8 mouse cellular contexts compared by ENCODE assay signal in genomic region chr6:126162351-126162758, GRCm38 (mm10). TPM values are rescaled to one million over a fixed set of nuclear protein-coding genes. Genes with fewer than 3 reads are reported as not detected.
DNase-seq lines count a peak whose midpoint lies in the region; ATAC-seq and TF ChIP-seq lines count a peak whose summit lies in the region.

No protein-coding gene starts in this region.

- peak overlapping the region; percentile 47 for H3K27ac ChIP-seq in kidney, adult 2 months (ENCODE audit: insufficient read depth, low read depth, low read length)
- peak overlapping the region; percentile 87 for H3K27ac ChIP-seq in heart, embryonic 10.5 days
- peak overlapping the region; percentile 32 for H3K27ac ChIP-seq in kidney, postnatal 0 days
- no peak overlapping the region for H3K27ac ChIP-seq in midbrain, embryonic 15.5 days

- TF ChIP-seq POLR2A in kidney, adult 2 months (IDR thresholded peaks at IDR 0.05; ENCODE audit: low read depth, low read length): no peak

- H3K9ac ChIP-seq in kidney, postnatal 0 days (ENCODE audit: low read depth, low read length): 0 out of 2 replicates have a peak overlapping the region, but pooled peaks have one; percentile 60
- H3K9ac ChIP-seq in midbrain, embryonic 15.5 days: no peak overlapping the region

- peak overlapping the region; percentile 59 for H3K4me3 ChIP-seq in kidney, adult 2 months (ENCODE audit: insufficient read depth, low read depth, low read length)
- H3K4me3 ChIP-seq in heart, embryonic 10.5 days: peak overlapping the region; percentile 65
- peak overlapping the region; percentile 47 for H3K4me3 ChIP-seq in kidney, postnatal 0 days (replicated peaks; ENCODE audit: low read depth, low read length)
- H3K4me3 ChIP-seq in midbrain, embryonic 15.5 days: peak overlapping the region; percentile 34

- WGBS in kidney, adult 2 months: 18% methylated on average over 10 of the region's 10 CpGs
- WGBS in heart, embryonic 10.5 days: 8% methylated on average over 10 of the region's 10 CpGs
- 3% methylated on average over 9 of the region's 10 CpGs for whole genome bisulfite sequencing in kidney, postnatal 0 days
- 9% methylated on average over 10 of the region's 10 CpGs for WGBS in midbrain, embryonic 15.5 days

- TF ChIP-seq CTCF in kidney, adult 2 months (conservative IDR thresholded peaks at IDR 0.05; ENCODE audit: insufficient read depth, insufficient read length, low read depth, low read length): no peak
- TF ChIP-seq CTCF in kidney, postnatal 0 days (IDR thresholded peaks at IDR 0.05; ENCODE audit: low read depth): no peak

- peaks cover 5% of the 10 kb centered on the region; the same call in 1 of the 2 replicates for H3K4me1 ChIP-seq in kidney, adult 2 months (ENCODE audit: control insufficient read depth, insufficient read depth, low read length)
- H3K4me1 ChIP-seq in heart, embryonic 10.5 days: peaks cover 66% of the 10 kb centered on the region
- 0 out of 2 replicates have a peak, but pooled peaks cover 27% of the 10 kb centered on the region for H3K4me1 ChIP-seq in kidney, postnatal 0 days (replicated peaks; ENCODE audit: insufficient read depth, low read length)
- H3K4me1 ChIP-seq in midbrain, embryonic 15.5 days: peaks cover 41% of the 10 kb centered on the region

- H3K36me3 ChIP-seq in kidney, adult 2 months (ENCODE audit: control insufficient read depth, insufficient read depth, low read length): no peaks in the 10 kb centered on the region
- peaks cover 4% of the 10 kb centered on the region; the same call in 1 of the 2 replicates for H3K36me3 ChIP-seq in heart, embryonic 10.5 days
- H3K36me3 ChIP-seq in kidney, postnatal 0 days (ENCODE audit: insufficient read depth, low read length): no peaks in the 10 kb centered on the region
- no peaks in the 10 kb centered on the region for H3K36me3 ChIP-seq in midbrain, embryonic 15.5 days (replicated peaks)

- no peaks in the 10 kb centered on the region for H3K27me3 ChIP-seq in kidney, adult 2 months (replicated peaks; ENCODE audit: control insufficient read depth, insufficient read depth, low read length)
- peaks cover 28% of the 10 kb centered on the region for H3K27me3 ChIP-seq in heart, embryonic 10.5 days (ENCODE audit: insufficient read depth, poor library complexity, severe bottlenecking)
- no peaks in the 10 kb centered on the region for H3K27me3 ChIP-seq in kidney, postnatal 0 days (ENCODE audit: insufficient read depth, low read length)
- peaks cover 60% of the 10 kb centered on the region for H3K27me3 ChIP-seq in midbrain, embryonic 15.5 days (replicated peaks)

- no peaks in the 10 kb centered on the region for H3K9me3 ChIP-seq in heart, embryonic 10.5 days
- H3K9me3 ChIP-seq in kidney, postnatal 0 days (replicated peaks; ENCODE audit: low read length): no peaks in the 10 kb centered on the region
- H3K9me3 ChIP-seq in midbrain, embryonic 15.5 days: no peaks in the 10 kb centered on the region

- peak; percentile 41 for DNase-seq in kidney, adult 2 months
- DNase-seq in kidney, adult 8-10 months: no peak
- peak; percentile 70 to 72 for DNase-seq in cerebellum, postnatal 10 days
- peak; percentile 74 for DNase-seq in heart, embryonic 10.5 days (ENCODE audit: low spot score)
- peak; percentile 51 for DNase-seq in kidney, postnatal 0 days (ENCODE audit: low spot score)
- DNase-seq in urinary bladder, postnatal 36 days (ENCODE audit: low spot score in 2 of 2): no peak
- no peak for DNase-seq in urinary bladder, postnatal 14 days (ENCODE audit: low spot score)

- ATAC-seq in kidney, postnatal 0 days (replicated peaks; ENCODE audit: low FRiP score, low read depth): no peak
- peak; percentile 41; the same call in 1 of the 2 replicates for ATAC-seq in midbrain, embryonic 15.5 days (replicated peaks)

- peak overlapping the region; percentile 89 for H3K4me2 ChIP-seq in kidney, postnatal 0 days (ENCODE audit: low read length)
- H3K4me2 ChIP-seq in midbrain, embryonic 15.5 days: peak overlapping the region; percentile 61

RNA-seq across cellular contexts. Expression of gene Ntf3, which starts 4.4 kb away (rescaled TPM):
- 3.4 and 4.1 TPM in 2 replicates for polyA plus RNA-seq in kidney, adult 2 months (2012; rRNA removed)
- 11.0 and 12.8 TPM in 2 replicates for polyA plus RNA-seq in heart, embryonic 10.5 days (2016; fragmentation: Nextera tagmentation; extraction: Ambion mirVana)
- 14.6 TPM in 2 replicates for polyA plus RNA-seq in kidney, postnatal 0 days (2015; fragmentation: Nextera tagmentation; extraction: Ambion mirVana)
- 1.3 and 2.3 TPM in 2 replicates for polyA plus RNA-seq in midbrain, embryonic 15.5 days (2015; fragmentation: Nextera tagmentation; extraction: Ambion mirVana)

Comparison
In these comparisons a context has a peak if more than half of its experiments do, and no peak if none do; other contexts are left out.
1. DNase-seq: peak in kidney, adult 2 months (single experiment), cerebellum, postnatal 10 days (2 of 2), heart, embryonic 10.5 days (single experiment) and kidney, postnatal 0 days (single experiment); none in kidney, adult 8-10 months (0 of 2), urinary bladder, postnatal 36 days (0 of 2) and urinary bladder, postnatal 14 days (single experiment).
2. Peak in every context shown above with its lines, with median percentiles within 50 percentile points of each other: H3K4me3 ChIP-seq.